Mouse (Mus musculus): ENCODE measurements at regions not wholly inside any gene's neighbourhood (a gene's known extent, or its start where the extent isn't known, plus 50 kb on each side); places are given as distances from the start of the nearest gene placed in this dataset.

- no peaks in the 10 kb centered on the region for H3K27me3 ChIP-seq (ENCODE audit: low read depth, poor library complexity, severe bottlenecking)
- WGBS, result 94% methylated on average over 5 of the region's 5 CpGs
- DNase-seq (ENCODE audit: low spot score), result no peak
- H3K4me1 ChIP-seq, result no peaks in the 10 kb centered on the region
- no peaks in the 10 kb centered on the region for H3K36me3 ChIP-seq
- no peak overlapping the region for H3K27ac ChIP-seq
- no peak overlapping the region for H3K4me3 ChIP-seq
- H3K9me3 ChIP-seq (replicated peaks), result no peaks in the 10 kb centered on the region
Observed at GRCm38 (mm10) chr13:6255303-6255702, 292.6 kb upstream of the Pitrm1 start.

GRCm38 (mm10) chr13:6255728-6256496 lies 292.0 kb upstream of the Pitrm1 start:
- Histone ChIP-seq H3K4me3 (no peak overlapping the region), H3K36me3 (no peaks in the 10 kb centered on the region), H3K9me3 (replicated peaks) (no peaks in the 10 kb centered on the region), H3K27ac (no peak overlapping the region), H3K4me1 (no peaks in the 10 kb centered on the region), H3K27me3 (ENCODE audit: low read depth, poor library complexity, severe bottlenecking) (no peaks in the 10 kb centered on the region)
- no peak for DNase-seq (ENCODE audit: low spot score)

- DNase-seq (ENCODE audit: low spot score), result no peak
Observed at GRCm38 (mm10) chr13:6258456-6258855, 289.5 kb upstream of the Pitrm1 start.

GRCm38 (mm10) chr13:6260321-6260865 lies 287.6 kb upstream of the Pitrm1 start:
- H3K36me3 ChIP-seq, result no peaks in the 10 kb centered on the region
- no peak for DNase-seq (ENCODE audit: low spot score)
- 88% methylated on average over 3 of the region's 3 CpGs for WGBS
- no peaks in the 10 kb centered on the region for H3K9me3 ChIP-seq (replicated peaks)
- H3K4me3 ChIP-seq, result no peak overlapping the region
- no peaks in the 10 kb centered on the region for H3K27me3 ChIP-seq (ENCODE audit: low read depth, poor library complexity, severe bottlenecking)
- no peak overlapping the region for H3K27ac ChIP-seq
- no peaks in the 10 kb centered on the region for H3K4me1 ChIP-seq

More at GRCm38 (mm10) chr13:6258456-6258855, 289.5 kb upstream of the Pitrm1 start:
- Histone ChIP-seq H3K4me1 (no peaks in the 10 kb centered on the region), H3K4me3 (no peak overlapping the region), H3K27ac (no peak overlapping the region), H3K9me3 (replicated peaks) (no peaks in the 10 kb centered on the region), H3K36me3 (no peaks in the 10 kb centered on the region), H3K27me3 (ENCODE audit: low read depth, poor library complexity, severe bottlenecking) (no peaks in the 10 kb centered on the region)
- 91% methylated on average over 1 of the region's 1 CpGs for WGBS

GRCm38 (mm10) chr13:6261458-6261857 lies 286.5 kb upstream of the Pitrm1 start:
- Histone ChIP-seq H3K9me3 (replicated peaks) (no peaks in the 10 kb centered on the region), H3K27me3 (ENCODE audit: low read depth, poor library complexity, severe bottlenecking) (no peaks in the 10 kb centered on the region), H3K4me3 (no peak overlapping the region), H3K4me1 (no peaks in the 10 kb centered on the region), H3K36me3 (no peaks in the 10 kb centered on the region), H3K27ac (no peak overlapping the region)
- DNase-seq (ENCODE audit: low spot score), result no peak
- WGBS, result 91% methylated on average over 4 of the region's 4 CpGs

- H3K9me3 ChIP-seq (replicated peaks), result no peaks in the 10 kb centered on the region
- H3K27me3 ChIP-seq (ENCODE audit: low read depth, poor library complexity, severe bottlenecking), result no peaks in the 10 kb centered on the region
- no peak for DNase-seq (ENCODE audit: low spot score)
- 94% methylated on average over 1 of the region's 1 CpGs for WGBS
- no peak overlapping the region for H3K4me3 ChIP-seq
- H3K4me1 ChIP-seq, result no peaks in the 10 kb centered on the region
- no peaks in the 10 kb centered on the region for H3K36me3 ChIP-seq
- no peak overlapping the region for H3K27ac ChIP-seq
Observed at GRCm38 (mm10) chr13:6270546-6270945, 277.4 kb upstream of the Pitrm1 start.

GRCm38 (mm10) chr13:6272932-6273331 lies 275.0 kb upstream of the Pitrm1 start:
- Histone ChIP-seq H3K36me3 (no peaks in the 10 kb centered on the region), H3K4me3 (no peak overlapping the region), H3K27ac (no peak overlapping the region), H3K9me3 (replicated peaks) (no peaks in the 10 kb centered on the region), H3K4me1 (no peaks in the 10 kb centered on the region), H3K27me3 (ENCODE audit: low read depth, poor library complexity, severe bottlenecking) (no peaks in the 10 kb centered on the region)
- 62% methylated on average over 1 of the region's 1 CpGs for WGBS
- DNase-seq (ENCODE audit: low spot score), result no peak

- no peak overlapping the region for H3K4me3 ChIP-seq
- no peaks in the 10 kb centered on the region for H3K27me3 ChIP-seq (ENCODE audit: low read depth, poor library complexity, severe bottlenecking)
- no peak overlapping the region for H3K27ac ChIP-seq
- H3K36me3 ChIP-seq, result no peaks in the 10 kb centered on the region
- no peaks in the 10 kb centered on the region for H3K9me3 ChIP-seq (replicated peaks)
- DNase-seq (ENCODE audit: low spot score), result no peak
- H3K4me1 ChIP-seq, result no peaks in the 10 kb centered on the region
- 92% methylated on average over 1 of the region's 1 CpGs for WGBS
Observed at GRCm38 (mm10) chr13:6280073-6280472, 267.9 kb upstream of the Pitrm1 start.

- no peaks in the 10 kb centered on the region for H3K27me3 ChIP-seq (ENCODE audit: low read depth, poor library complexity, severe bottlenecking)
- DNase-seq (ENCODE audit: low spot score), result no peak
- WGBS, result 78% methylated on average over 6 of the region's 6 CpGs
- no peak overlapping the region for H3K4me3 ChIP-seq
- no peak overlapping the region for H3K27ac ChIP-seq
- no peaks in the 10 kb centered on the region for H3K4me1 ChIP-seq
- H3K9me3 ChIP-seq (replicated peaks), result no peaks in the 10 kb centered on the region
- no peaks in the 10 kb centered on the region for H3K36me3 ChIP-seq
Observed at GRCm38 (mm10) chr13:6288109-6288508, 259.8 kb upstream of the Pitrm1 start.

GRCm38 (mm10) chr13:6292098-6292497 lies 255.9 kb upstream of the Pitrm1 start:
- no peak overlapping the region for H3K27ac ChIP-seq
- WGBS, result 54% methylated on average over 3 of the region's 3 CpGs
- no peaks in the 10 kb centered on the region for H3K36me3 ChIP-seq
- H3K4me3 ChIP-seq, result no peak overlapping the region
- no peaks in the 10 kb centered on the region for H3K9me3 ChIP-seq (replicated peaks)
- H3K27me3 ChIP-seq (ENCODE audit: low read depth, poor library complexity, severe bottlenecking), result no peaks in the 10 kb centered on the region; the same call in 1 of the 2 replicates
- no peaks in the 10 kb centered on the region for H3K4me1 ChIP-seq
- DNase-seq (ENCODE audit: low spot score), result no peak

GRCm38 (mm10) chr13:6305718-6306117 lies 242.2 kb upstream of the Pitrm1 start:
- H3K9me3 ChIP-seq (replicated peaks), result no peaks in the 10 kb centered on the region
- peaks cover 73% of the 10 kb centered on the region for H3K27me3 ChIP-seq (ENCODE audit: low read depth, poor library complexity, severe bottlenecking)

GRCm38 (mm10) chr13:6306616-6306988 lies 241.3 kb upstream of the Pitrm1 start:
- no peak for DNase-seq (ENCODE audit: low spot score)
- H3K4me3 ChIP-seq, result no peak overlapping the region
- WGBS, result 22% methylated on average over 4 of the region's 4 CpGs

More at GRCm38 (mm10) chr13:6305718-6306117, 242.2 kb upstream of the Pitrm1 start:
- no peak for DNase-seq (ENCODE audit: low spot score)
- no peaks in the 10 kb centered on the region for H3K36me3 ChIP-seq
- peaks cover 12% of the 10 kb centered on the region for H3K4me1 ChIP-seq
- H3K27ac ChIP-seq, result no peak overlapping the region
- no peak overlapping the region for H3K4me3 ChIP-seq

GRCm38 (mm10) chr13:6306989-6307917 lies 240.7 kb upstream of the Pitrm1 start:
- H3K4me3 ChIP-seq, result no peak overlapping the region
- H3K9me3 ChIP-seq (replicated peaks), result no peaks in the 10 kb centered on the region
- H3K4me1 ChIP-seq, result peaks cover 12% of the 10 kb centered on the region
- no peak overlapping the region for H3K27ac ChIP-seq
- H3K36me3 ChIP-seq, result no peaks in the 10 kb centered on the region
- H3K27me3 ChIP-seq (ENCODE audit: low read depth, poor library complexity, severe bottlenecking), result peaks cover 74% of the 10 kb centered on the region
- DNase-seq (ENCODE audit: low spot score), result no peak
- 79% methylated on average over 7 of the region's 7 CpGs for WGBS

More at GRCm38 (mm10) chr13:6306616-6306988, 241.3 kb upstream of the Pitrm1 start:
- Histone ChIP-seq H3K36me3 (no peaks in the 10 kb centered on the region), H3K27me3 (ENCODE audit: low read depth, poor library complexity, severe bottlenecking) (peaks cover 75% of the 10 kb centered on the region), H3K27ac (no peak overlapping the region), H3K4me1 (peaks cover 12% of the 10 kb centered on the region), H3K9me3 (replicated peaks) (no peaks in the 10 kb centered on the region)

All from limb, embryonic 10.5 days (tissue).